Mouse (Mus musculus) bone marrow macrophage, adult 2 months (primary cell): ENCODE measurements at regions not wholly inside any gene's neighbourhood (a gene's known extent, or its start where the extent isn't known, plus 50 kb on each side); places are given as distances from the start of the nearest gene placed in this dataset.

Experiments used
- CTCF ChIP-seq: IDR thresholded peaks from 2 replicates; pipeline ENCODE4 v1.5.1; 2012; ENCODE audit warnings: low read depth, mild to moderate bottlenecking, low read length, moderate library complexity
- POLR2A ChIP-seq: IDR thresholded peaks from 2 replicates; pipeline ENCODE4 v1.6.1; 2012; ENCODE audit warnings: mild to moderate bottlenecking, low read depth, low read length, borderline replicate concordance

DNA sequence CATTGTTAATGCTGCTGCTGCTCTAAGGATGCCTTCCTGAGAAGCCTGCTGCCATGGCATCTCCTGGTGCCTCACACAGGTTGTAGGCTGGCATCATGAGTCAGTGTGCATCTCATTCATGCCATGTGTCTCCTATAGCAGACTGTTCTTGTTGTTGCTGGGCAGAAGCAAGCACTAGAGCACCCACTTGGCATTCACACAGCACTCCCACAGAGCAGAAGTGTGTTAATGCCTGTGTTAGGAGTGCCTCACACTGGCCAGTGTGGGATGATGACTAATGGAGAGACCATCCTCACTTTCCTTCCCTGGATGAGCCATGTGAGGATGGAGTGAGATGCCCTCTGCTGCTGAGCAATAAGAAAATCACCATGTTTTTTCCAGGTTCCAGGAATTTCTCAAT lies 146.9 kb upstream of the Pum3 start:
- TF ChIP-seq POLR2A (no peak), CTCF (no peak)
